Mouse (Mus musculus): ENCODE results near the gene Prdx1. TPM values are rescaled to one million over a fixed set of nuclear protein-coding genes. Genes with fewer than 3 reads are reported as not detected.
"Not testable (repeated sequence)": the region's sequence is repeated elsewhere in the genome, so short reads cannot be mapped to it uniquely, and the experiment has no call there.

The Prdx1 gene
- polyA plus RNA-seq, 1 experiment from 2014 or later: 1,160 TPM

GRCm38 (mm10) chr4:116651797-116652135 is 33.6 kb upstream of the Prdx1 start:
- H3K4me3 ChIP-seq (ENCODE audit: low read depth, low read length): peak overlapping the region; percentile 87
- H3K9me3 ChIP-seq (ENCODE audit: control insufficient read depth, low read length): no peaks in the 10 kb centered on the region
- H3K27me3 ChIP-seq (replicated peaks; ENCODE audit: control insufficient read depth, insufficient read depth, low read length): no peaks in the 10 kb centered on the region
- peaks cover 17% of the 10 kb centered on the region for H3K4me1 ChIP-seq (replicated peaks; ENCODE audit: control insufficient read depth, insufficient read depth, low read length)
- ATAC-seq (replicated peaks; ENCODE audit: low FRiP score): no peak; the same call in 1 of the 2 replicates
- peak overlapping the region; percentile 89; the same call in 1 of the 2 replicates for H3K27ac ChIP-seq (ENCODE audit: low read depth, low read length)
- peaks cover 5% of the 10 kb centered on the region; the same call in 1 of the 2 replicates for H3K36me3 ChIP-seq (ENCODE audit: control insufficient read depth, insufficient read depth, low read length)
- H3K9ac ChIP-seq (ENCODE audit: low read depth, low read length): peak overlapping the region; percentile 93
- H3K4me2 ChIP-seq: peak overlapping the region; percentile 72
- 13% methylated on average over 6 of the region's 6 CpGs for WGBS
- no peak for DNase-seq (ENCODE audit: low spot score)

GRCm38 (mm10) chr4:116653228-116653627 is 32.1 kb upstream of the Prdx1 start:
- Histone ChIP-seq H3K4me2 (no peak overlapping the region), H3K36me3 (ENCODE audit: control insufficient read depth, insufficient read depth, low read length) (no peaks in the 10 kb centered on the region; the same call in 1 of the 2 replicates), H3K27ac (ENCODE audit: low read depth, low read length) (no peak overlapping the region), H3K4me1 (replicated peaks; ENCODE audit: control insufficient read depth, insufficient read depth, low read length) (peaks cover 14% of the 10 kb centered on the region), H3K4me3 (ENCODE audit: low read depth, low read length) (no peak overlapping the region), H3K9ac (ENCODE audit: low read depth, low read length) (no peak overlapping the region), H3K27me3 (replicated peaks; ENCODE audit: control insufficient read depth, insufficient read depth, low read length) (no peaks in the 10 kb centered on the region), H3K9me3 (ENCODE audit: control insufficient read depth, low read length) (no peaks in the 10 kb centered on the region)
- WGBS: 87% methylated on average over 6 of the region's 6 CpGs
- ATAC-seq (replicated peaks; ENCODE audit: low FRiP score): no peak
- DNase-seq (ENCODE audit: low spot score): no peak

- WGBS: 18% methylated on average over 2 of the region's 2 CpGs
- no peak overlapping the region for H3K4me2 ChIP-seq
- H3K9ac ChIP-seq (ENCODE audit: low read depth, low read length): no peak overlapping the region
- H3K27me3 ChIP-seq (replicated peaks; ENCODE audit: control insufficient read depth, insufficient read depth, low read length): no peaks in the 10 kb centered on the region
- DNase-seq (ENCODE audit: low spot score) (no peak), ATAC-seq (replicated peaks; ENCODE audit: low FRiP score) (no peak)
- no peaks in the 10 kb centered on the region for H3K9me3 ChIP-seq (ENCODE audit: control insufficient read depth, low read length)
- no peaks in the 10 kb centered on the region for H3K36me3 ChIP-seq (ENCODE audit: control insufficient read depth, insufficient read depth, low read length)
- H3K27ac ChIP-seq (ENCODE audit: low read depth, low read length): no peak overlapping the region
- H3K4me3 ChIP-seq (ENCODE audit: low read depth, low read length): no peak overlapping the region
- H3K4me1 ChIP-seq (replicated peaks; ENCODE audit: control insufficient read depth, insufficient read depth, low read length): peaks cover 3% of the 10 kb centered on the region
These were observed 30.2 kb upstream of the Prdx1 start for GRCm38 (mm10) chr4:116655100-116655499.

- DNase-seq (ENCODE audit: low spot score) (no peak), ATAC-seq (replicated peaks; ENCODE audit: low FRiP score) (no peak)
- Histone ChIP-seq H3K27ac (ENCODE audit: low read depth, low read length) (no peak overlapping the region), H3K27me3 (replicated peaks; ENCODE audit: control insufficient read depth, insufficient read depth, low read length) (no peaks in the 10 kb centered on the region), H3K4me3 (ENCODE audit: low read depth, low read length) (no peak overlapping the region), H3K4me1 (replicated peaks; ENCODE audit: control insufficient read depth, insufficient read depth, low read length) (peaks cover 2% of the 10 kb centered on the region; the same call in 1 of the 2 replicates), H3K9ac (ENCODE audit: low read depth, low read length) (no peak overlapping the region), H3K36me3 (ENCODE audit: control insufficient read depth, insufficient read depth, low read length) (no peaks in the 10 kb centered on the region), H3K9me3 (ENCODE audit: control insufficient read depth, low read length) (no peaks in the 10 kb centered on the region), H3K4me2 (no peak overlapping the region)
- WGBS: 68% methylated on average over 3 of the region's 3 CpGs
These were observed 29.7 kb upstream of the Prdx1 start for GRCm38 (mm10) chr4:116655658-116656057.

GRCm38 (mm10) chr4:116657971-116658370 is 27.4 kb upstream of the Prdx1 start:
- WGBS: 58% methylated on average over 3 of the region's 3 CpGs
- Histone ChIP-seq H3K4me2 (no peak overlapping the region), H3K9ac (ENCODE audit: low read depth, low read length) (no peak overlapping the region), H3K4me1 (replicated peaks; ENCODE audit: control insufficient read depth, insufficient read depth, low read length) (no peaks in the 10 kb centered on the region), H3K36me3 (ENCODE audit: control insufficient read depth, insufficient read depth, low read length) (no peaks in the 10 kb centered on the region), H3K27ac (ENCODE audit: low read depth, low read length) (no peak overlapping the region), H3K9me3 (ENCODE audit: control insufficient read depth, low read length) (no peaks in the 10 kb centered on the region), H3K27me3 (replicated peaks; ENCODE audit: control insufficient read depth, insufficient read depth, low read length) (no peaks in the 10 kb centered on the region), H3K4me3 (ENCODE audit: low read depth, low read length) (no peak overlapping the region)
- DNase-seq (ENCODE audit: low spot score) (no peak), ATAC-seq (replicated peaks; ENCODE audit: low FRiP score) (no peak)

GRCm38 (mm10) chr4:116659474-116659873 is 25.9 kb upstream of the Prdx1 start:
- Histone ChIP-seq H3K9ac (ENCODE audit: low read depth, low read length) (no peak overlapping the region), H3K9me3 (ENCODE audit: control insufficient read depth, low read length) (no peaks in the 10 kb centered on the region), H3K4me1 (replicated peaks; ENCODE audit: control insufficient read depth, insufficient read depth, low read length) (no peaks in the 10 kb centered on the region), H3K36me3 (ENCODE audit: control insufficient read depth, insufficient read depth, low read length) (no peaks in the 10 kb centered on the region), H3K4me3 (ENCODE audit: low read depth, low read length) (no peak overlapping the region), H3K4me2 (no peak overlapping the region), H3K27me3 (replicated peaks; ENCODE audit: control insufficient read depth, insufficient read depth, low read length) (no peaks in the 10 kb centered on the region), H3K27ac (ENCODE audit: low read depth, low read length) (no peak overlapping the region)
- WGBS: 80% methylated on average over 2 of the region's 2 CpGs
- DNase-seq (ENCODE audit: low spot score): no peak
- ATAC-seq (replicated peaks; ENCODE audit: low FRiP score): no peak

- H3K36me3 ChIP-seq (ENCODE audit: control insufficient read depth, insufficient read depth, low read length); H3K27me3 ChIP-seq (replicated peaks; ENCODE audit: control insufficient read depth, insufficient read depth, low read length); H3K4me3 ChIP-seq (ENCODE audit: low read depth, low read length); H3K4me2 ChIP-seq; H3K9ac ChIP-seq (ENCODE audit: low read depth, low read length); H3K27ac ChIP-seq (ENCODE audit: low read depth, low read length); H3K4me1 ChIP-seq (replicated peaks; ENCODE audit: control insufficient read depth, insufficient read depth, low read length); ATAC-seq (replicated peaks; ENCODE audit: low FRiP score); H3K9me3 ChIP-seq (ENCODE audit: control insufficient read depth, low read length); DNase-seq (ENCODE audit: low spot score): not testable (repeated sequence)
- WGBS: 80% methylated on average over 6 of the region's 6 CpGs
These were observed 25.4 kb upstream of the Prdx1 start for GRCm38 (mm10) chr4:116659916-116660315.

GRCm38 (mm10) chr4:116660829-116661228 is 24.5 kb upstream of the Prdx1 start:
- 70% methylated on average over 6 of the region's 6 CpGs for WGBS
- DNase-seq (ENCODE audit: low spot score) (no peak), ATAC-seq (replicated peaks; ENCODE audit: low FRiP score) (no peak)
- Histone ChIP-seq H3K9me3 (ENCODE audit: control insufficient read depth, low read length) (no peaks in the 10 kb centered on the region), H3K9ac (ENCODE audit: low read depth, low read length) (no peak overlapping the region), H3K4me3 (ENCODE audit: low read depth, low read length) (no peak overlapping the region), H3K4me1 (replicated peaks; ENCODE audit: control insufficient read depth, insufficient read depth, low read length) (no peaks in the 10 kb centered on the region), H3K27me3 (replicated peaks; ENCODE audit: control insufficient read depth, insufficient read depth, low read length) (no peaks in the 10 kb centered on the region; the same call in 1 of the 2 replicates), H3K27ac (ENCODE audit: low read depth, low read length) (no peak overlapping the region), H3K4me2 (no peak overlapping the region), H3K36me3 (ENCODE audit: control insufficient read depth, insufficient read depth, low read length) (no peaks in the 10 kb centered on the region)

- WGBS: 95% methylated on average over 1 of the region's 1 CpGs
- no peak overlapping the region for H3K4me2 ChIP-seq
- H3K4me3 ChIP-seq (ENCODE audit: low read depth, low read length): no peak overlapping the region
- H3K36me3 ChIP-seq (ENCODE audit: control insufficient read depth, insufficient read depth, low read length): no peaks in the 10 kb centered on the region
- no peaks in the 10 kb centered on the region for H3K9me3 ChIP-seq (ENCODE audit: control insufficient read depth, low read length)
- H3K27ac ChIP-seq (ENCODE audit: low read depth, low read length): no peak overlapping the region
- ATAC-seq (replicated peaks; ENCODE audit: low FRiP score): no peak
- no peaks in the 10 kb centered on the region for H3K4me1 ChIP-seq (replicated peaks; ENCODE audit: control insufficient read depth, insufficient read depth, low read length)
- no peak for DNase-seq (ENCODE audit: low spot score)
- H3K27me3 ChIP-seq (replicated peaks; ENCODE audit: control insufficient read depth, insufficient read depth, low read length): no peaks in the 10 kb centered on the region; the same call in 1 of the 2 replicates
- H3K9ac ChIP-seq (ENCODE audit: low read depth, low read length): no peak overlapping the region
These were observed 23.3 kb upstream of the Prdx1 start for GRCm38 (mm10) chr4:116661998-116662397.
